Mouse (Mus musculus) CH12.LX (cell line): ENCODE results near the gene Mum1. TPM values are rescaled to one million over a fixed set of nuclear protein-coding genes. Genes with fewer than 3 reads are reported as not detected.

Experiments
- DNase-seq: peaks from one replicate; pipeline ENCODE4 v3.0.0-alpha.2; 2013; ENCODE audit errors: extremely low read depth
- H3K27ac ChIP-seq: 2 replicates; pipeline ENCODE4 v1.5.1; 2012; ENCODE audit warnings: low read depth, mild to moderate bottlenecking, control low read depth, moderate library complexity; ENCODE audit not compliant: insufficient read depth
- H3K27me3 ChIP-seq: replicated peaks from 2 replicates; pipeline ENCODE3; 2012; ENCODE audit warnings: inconsistent platforms
- H3K36me3 ChIP-seq, 2 experiments: replicated peaks in 1 of 2; 2 replicates each; pipeline versions ENCODE3 to v1.6.1; 2012; ENCODE audit warnings: inconsistent platforms in 1 of 2, low read length in 1 of 2, mild to moderate bottlenecking in 1 of 2, mixed read lengths in 1 of 2, moderate library complexity in 1 of 2; ENCODE audit not compliant: control insufficient read depth in 1 of 2, insufficient read depth in 1 of 2
- H3K4me1 ChIP-seq, 2 experiments: 2 replicates each; pipeline ENCODE4 v1.6.1; 2012; ENCODE audit warnings: inconsistent platforms in 1 of 2, moderate library complexity in 1 of 2; ENCODE audit not compliant: insufficient read depth in 2 of 2, control insufficient read depth in 1 of 2
- H3K4me2 ChIP-seq: 2 replicates; pipeline ENCODE4 v1.6.1; 2012; ENCODE audit warnings: low read depth, mild to moderate bottlenecking, control low read depth; ENCODE audit not compliant: poor library complexity, insufficient read depth, severe bottlenecking
- H3K4me3 ChIP-seq, 3 experiments: fragments of 150-350 bp in 1 of 3; sonication (generic) in 1 of 3; replicated peaks in 1 of 3; 2 replicates each; pipeline versions ENCODE3 to v1.5.1; 2011 to 2012; ENCODE audit warnings: low read depth in 2 of 3, low read length in 2 of 3, mild to moderate bottlenecking in 2 of 3, moderate library complexity in 2 of 3, control low read depth in 1 of 3, improper control_type of control experiment in 1 of 3, inconsistent platforms in 1 of 3, mixed read lengths in 1 of 3; ENCODE audit not compliant: poor library complexity in 1 of 3
- H3K79me2 ChIP-seq: replicated peaks from 2 replicates; pipeline ENCODE4 v1.6.1; 2012; ENCODE audit warnings: mild to moderate bottlenecking, moderate library complexity; ENCODE audit not compliant: control insufficient read depth, poor library complexity, insufficient read depth, severe bottlenecking; ENCODE audit errors: extremely low read depth
- H3K9ac ChIP-seq: 2 replicates; pipeline ENCODE4 v1.6.1; 2012; ENCODE audit warnings: low read depth, mild to moderate bottlenecking, control low read depth, moderate library complexity; ENCODE audit not compliant: insufficient read depth
- H3K9me3 ChIP-seq: replicated peaks from 2 replicates; pipeline ENCODE3; 2012; ENCODE audit warnings: low read length, inconsistent platforms, mixed read lengths
- BHLHE40 ChIP-seq: IDR thresholded peaks from 2 replicates; pipeline ENCODE4 v1.6.1; 2011; ENCODE audit warnings: mild to moderate bottlenecking, low read depth, low read length, improper control_type of control experiment
- CHD1 ChIP-seq: IDR thresholded peaks from 2 replicates; pipeline ENCODE4 v1.6.1; 2012; ENCODE audit warnings: low read depth, low read length, improper control_type of control experiment, inconsistent platforms
- CTCF ChIP-seq, 2 experiments: IDR thresholded peaks in 1 of 2; conservative IDR thresholded peaks in 1 of 2; 2 replicates each; pipeline ENCODE4 v1.5.1; 2011 to 2012; ENCODE audit warnings: low read depth in 2 of 2, low read length in 2 of 2, improper control_type of control experiment in 1 of 2, inconsistent platforms in 1 of 2, mild to moderate bottlenecking in 1 of 2, moderate library complexity in 1 of 2
- ELF1 ChIP-seq: IDR thresholded peaks from 2 replicates; pipeline ENCODE4 v1.6.1; 2014; ENCODE audit warnings: low read depth, mild to moderate bottlenecking, inconsistent platforms, low read length, improper control_type of control experiment
- ETS1 ChIP-seq: conservative IDR thresholded peaks from 2 replicates; pipeline ENCODE4 v1.6.1; 2012; ENCODE audit warnings: low read depth, mild to moderate bottlenecking, inconsistent platforms, low read length, improper control_type of control experiment, moderate library complexity
- JUN ChIP-seq: IDR thresholded peaks from 2 replicates; pipeline ENCODE4 v1.6.1; 2011; ENCODE audit warnings: low read depth, mild to moderate bottlenecking, low read length, improper control_type of control experiment, moderate library complexity; ENCODE audit not compliant: insufficient read depth
- KAT2A ChIP-seq: IDR thresholded peaks from 2 replicates; pipeline ENCODE4 v1.6.1; 2012; ENCODE audit warnings: low read length, improper control_type of control experiment, inconsistent platforms; ENCODE audit not compliant: insufficient replicate concordance
- MAZ ChIP-seq: IDR thresholded peaks from 2 replicates; pipeline ENCODE4 v1.6.1; 2012; ENCODE audit warnings: low read depth, mild to moderate bottlenecking, inconsistent platforms, low read length, improper control_type of control experiment, moderate library complexity
- MYC ChIP-seq: IDR thresholded peaks from 2 replicates; pipeline ENCODE4 v1.6.1; 2011; ENCODE audit warnings: low read depth, mild to moderate bottlenecking, improper control_type of control experiment, low read length
- NRF1 ChIP-seq: IDR thresholded peaks from 2 replicates; pipeline ENCODE4 v1.6.1; 2014; ENCODE audit warnings: low read depth, mild to moderate bottlenecking, inconsistent platforms, low read length, improper control_type of control experiment, moderate library complexity
- POLR2AphosphoS2 ChIP-seq: IDR thresholded peaks from 2 replicates; pipeline ENCODE4 v1.6.1; 2011; ENCODE audit warnings: low read depth, low read length, improper control_type of control experiment
- RAD21 ChIP-seq: IDR thresholded peaks from 2 replicates; pipeline ENCODE4 v1.6.1; 2011; ENCODE audit warnings: low read depth, mild to moderate bottlenecking, low read length, improper control_type of control experiment, moderate library complexity
- SMC3 ChIP-seq: IDR thresholded peaks from 2 replicates; pipeline ENCODE4 v1.6.1; 2011; ENCODE audit warnings: low read depth, low read length, improper control_type of control experiment
- TCF12 ChIP-seq: IDR thresholded peaks from 2 replicates; pipeline ENCODE4 v1.6.1; 2014; ENCODE audit warnings: low read depth, mild to moderate bottlenecking, inconsistent platforms, low read length, improper control_type of control experiment
- UBTF ChIP-seq: IDR thresholded peaks from 2 replicates; pipeline ENCODE4 v1.6.1; 2012; ENCODE audit warnings: low read depth, mild to moderate bottlenecking, inconsistent platforms, low read length, improper control_type of control experiment, moderate library complexity
- ZC3H11A ChIP-seq: IDR thresholded peaks from 2 replicates; pipeline ENCODE4 v1.6.1; 2012; ENCODE audit warnings: low read depth, mild to moderate bottlenecking, inconsistent platforms, low read length, improper control_type of control experiment
- ZKSCAN1 ChIP-seq: IDR thresholded peaks from 2 replicates; pipeline ENCODE4 v1.6.1; 2012; ENCODE audit warnings: low read depth, inconsistent platforms, low read length, improper control_type of control experiment, borderline replicate concordance
- ZMIZ1 ChIP-seq: IDR thresholded peaks from 2 replicates; pipeline ENCODE4 v1.6.1; 2012; ENCODE audit warnings: low read depth, mild to moderate bottlenecking, inconsistent platforms, low read length, improper control_type of control experiment
- dilution Hi-C: fragments of 300-500 bp; cut with MboI; formaldehyde crosslinking; loops from 2 replicates; pipeline ENCODE4 v1.14.3; 2020; ENCODE audit warnings: low sequenced_read_pairs; ENCODE audit not compliant: extremely low pct_unique_long_range_greater_than_20kb, extremely low pct_ligation_motif_present
- in situ Hi-C: fragments of 300-500 bp; cut with MboI; formaldehyde crosslinking; loops from 3 replicates; pipeline ENCODE4 v1.14.3; 2019; ENCODE audit warnings: low sequenced_read_pairs, low pct_ligation_motif_present, low pct_unique_long_range_greater_than_20kb, mixed read lengths
- polyA plus RNA-seq: library from polyadenylated mRNA; unstranded; fragments of >175 nt; gene quantifications from 2 replicates; pipeline ENCODE4 v1.2.1, GENCODE M21; 2012; ENCODE audit warnings: low read depth; ENCODE audit not compliant: insufficient read length
- total RNA-seq, 2 experiments: library from RNA; depleted of rRNA; stranded (reverse); fragments of 300-350 nt in 1 of 2; fragments of >200 nt in 1 of 2; gene quantifications; 2 replicates each; pipeline ENCODE4 v1.2.3; 2012 to 2014

The Mum1 gene
- total and polyA plus RNA-seq, 3 experiments, result 22.9 to 35.6 (median 25.1) TPM

DNA sequence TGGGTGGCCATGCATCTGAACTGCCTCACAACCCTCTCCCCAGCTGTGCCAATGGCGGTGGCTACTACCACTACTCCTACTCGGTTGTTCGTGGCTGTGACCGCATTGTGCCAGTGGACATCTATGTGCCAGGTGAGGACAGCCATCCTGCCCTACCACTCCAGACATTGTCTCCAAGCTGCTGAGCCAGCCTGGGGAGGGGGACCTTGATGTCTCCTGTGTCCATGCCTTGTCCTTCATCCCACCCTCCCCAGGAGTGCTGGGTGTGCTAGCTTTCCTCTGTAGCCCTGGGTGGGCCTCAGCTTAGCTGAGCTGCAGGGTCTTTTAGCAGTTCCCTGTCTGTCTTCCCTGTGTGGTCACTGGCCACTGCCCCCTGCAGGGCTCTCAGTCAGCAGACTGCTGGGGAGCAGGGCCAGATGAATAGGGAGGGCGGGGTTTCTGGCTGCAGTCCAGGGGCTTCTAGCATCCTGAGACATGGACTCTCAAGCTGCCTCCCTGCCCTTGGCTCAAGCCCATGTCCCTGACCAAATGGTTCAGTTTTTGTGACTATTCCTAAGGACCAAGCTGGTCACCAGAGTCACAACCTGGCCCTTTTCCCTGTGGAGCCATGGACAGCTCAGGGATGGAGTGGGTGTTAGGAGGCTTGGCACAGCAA lies 29.8 kb downstream of the Mum1 start:
- no peak overlapping the region for H3K27ac ChIP-seq
- no peak for DNase-seq
- H3K79me2 ChIP-seq, result peaks cover 6% of the 10 kb centered on the region
- no peak overlapping the region for H3K9ac ChIP-seq
- in situ Hi-C loops, result no loop called here
- peaks cover 68 to 87% of the 10 kb centered on the region in 2 experiments for H3K36me3 ChIP-seq
- H3K4me2 ChIP-seq, result no peak overlapping the region
- peaks cover 4 to 23% of the 10 kb centered on the region in 2 experiments for H3K4me1 ChIP-seq
- H3K27me3 ChIP-seq, result no peaks in the 10 kb centered on the region
- dilution Hi-C loops, result no loop called here
- no peaks in the 10 kb centered on the region for H3K9me3 ChIP-seq
- no peak for TF ChIP-seq TCF12
- no peak for TF ChIP-seq ZMIZ1
- no peak for TF ChIP-seq ZC3H11A
- TF ChIP-seq CTCF (conservative IDR thresholded peaks at IDR 0.05 in 1 of 2, IDR thresholded peaks at IDR 0.05 in 1 of 2; ENCODE audit: low read depth in 2 of 2, low read length in 2 of 2), result no peak
- TF ChIP-seq ETS1, result no peak
- TF ChIP-seq POLR2AphosphoS2, result no peak
- TF ChIP-seq MAZ, result no peak
- TF ChIP-seq NRF1, result no peak
- no peak for TF ChIP-seq SMC3
- no peak for TF ChIP-seq ZKSCAN1
- no peak for TF ChIP-seq JUN
- TF ChIP-seq ELF1, result no peak
- no peak for TF ChIP-seq RAD21
- no peak for TF ChIP-seq CHD1
- no peak for TF ChIP-seq UBTF
- TF ChIP-seq MYC, result no peak
- no peak for TF ChIP-seq BHLHE40
- no peak overlapping the region for H3K4me3 ChIP-seq

DNA sequence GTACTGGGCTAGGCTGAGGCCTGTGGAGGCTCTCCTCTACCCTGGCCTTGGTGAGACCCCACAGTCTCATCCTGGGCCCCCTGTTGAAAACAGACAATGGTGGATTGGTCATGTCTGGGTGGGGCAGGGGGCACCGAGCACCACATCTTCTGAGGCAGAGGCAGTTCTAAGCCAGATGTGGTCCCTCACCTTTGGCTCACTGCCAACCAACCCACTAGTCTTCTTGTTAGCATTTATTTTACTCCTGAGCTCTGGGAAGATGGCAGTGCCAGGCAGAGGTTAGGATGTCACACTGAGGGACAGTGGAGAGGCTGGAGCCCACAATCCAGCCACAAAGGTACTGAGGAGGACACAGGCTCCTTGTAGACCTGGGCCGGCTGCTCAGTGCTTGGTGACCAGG lies 31.7 kb downstream of the Mum1 start:
- Histone ChIP-seq H3K36me3 (peaks cover 60 to 68% of the 10 kb centered on the region in 2 experiments), H3K27ac (no peak overlapping the region), H3K4me2 (no peak overlapping the region), H3K4me1 (peaks cover 5 to 19% of the 10 kb centered on the region in 2 experiments), H3K4me3 (no peak overlapping the region), H3K79me2 (no peaks in the 10 kb centered on the region), H3K27me3 (no peaks in the 10 kb centered on the region), H3K9ac (no peak overlapping the region), H3K9me3 (no peaks in the 10 kb centered on the region)
- dilution Hi-C loops (no loop called here), in situ Hi-C loops (no loop called here)
- no peak for TF ChIP-seq KAT2A
- no peak for TF ChIP-seq NRF1
- DNase-seq, result no peak
